Mouse (Mus musculus) limb, embryonic 15.5 days (tissue): ENCODE data around the gene Asap3. TPM values are rescaled to one million over a fixed set of nuclear protein-coding genes. Genes with fewer than 3 reads are reported as not detected.

ENCODE experiments used
- ATAC-seq: fragments of 200-750 bp; cut with Nextera tagmentation; 2 replicates; pipeline ENCODE4 v1.8.0; 2017; ENCODE audit warnings: low read depth, moderate TSS enrichment; ENCODE audit not compliant: insufficient number of reproducible peaks, low FRiP score, low TSS enrichment
- H3K27ac ChIP-seq: fragments of 300-500 bp; sonication (generic); 2 replicates; pipeline ENCODE4 v1.5.1; 2015; ENCODE audit warnings: moderate library complexity, mild to moderate bottlenecking, inconsistent platforms
- H3K27me3 ChIP-seq: fragments of 300-500 bp; sonication (generic); 2 replicates; pipeline ENCODE4 v1.6.1; 2015; ENCODE audit warnings: inconsistent platforms
- H3K36me3 ChIP-seq: fragments of 300-500 bp; sonication (generic); 2 replicates; pipeline ENCODE4 v1.6.1; 2015; ENCODE audit warnings: inconsistent platforms
- H3K4me1 ChIP-seq: fragments of 300-500 bp; sonication (generic); 2 replicates; pipeline ENCODE4 v1.6.1; 2015; ENCODE audit warnings: inconsistent platforms
- H3K4me2 ChIP-seq: fragments of 300-500 bp; sonication (generic); 2 replicates; pipeline ENCODE4 v1.6.1; 2015; ENCODE audit warnings: mild to moderate bottlenecking, inconsistent platforms
- H3K4me3 ChIP-seq: fragments of 300-500 bp; sonication (generic); 2 replicates; pipeline ENCODE4 v1.5.1; 2015; ENCODE audit warnings: mild to moderate bottlenecking, inconsistent platforms
- H3K9ac ChIP-seq: fragments of 300-500 bp; sonication (generic); 2 replicates; pipeline ENCODE4 v1.6.1; 2015; ENCODE audit warnings: inconsistent platforms
- H3K9me3 ChIP-seq: fragments of 300-500 bp; sonication (generic); 2 replicates; pipeline ENCODE4 v1.6.1; 2016; ENCODE audit warnings: inconsistent platforms
- WGBS: fragments of 180-500 bp; shearing (Covaris S2); methylation state at CpG from one replicate; pipeline ENCODE4 v1.1.7; 2015; 5-methylcytosine and 5-hydroxymethylcytosine counted together
- polyA plus RNA-seq: library from polyadenylated mRNA; unstranded; fragments of >200 nt; fragmentation: Nextera tagmentation; extraction: Ambion mirVana; gene quantifications from 2 replicates; pipeline ENCODE4 v1.2.1, GENCODE M21; 2015

Asap3 gene
- polyA plus RNA-seq, 1 experiment from 2014 or later = 19.0 TPM

DNA sequence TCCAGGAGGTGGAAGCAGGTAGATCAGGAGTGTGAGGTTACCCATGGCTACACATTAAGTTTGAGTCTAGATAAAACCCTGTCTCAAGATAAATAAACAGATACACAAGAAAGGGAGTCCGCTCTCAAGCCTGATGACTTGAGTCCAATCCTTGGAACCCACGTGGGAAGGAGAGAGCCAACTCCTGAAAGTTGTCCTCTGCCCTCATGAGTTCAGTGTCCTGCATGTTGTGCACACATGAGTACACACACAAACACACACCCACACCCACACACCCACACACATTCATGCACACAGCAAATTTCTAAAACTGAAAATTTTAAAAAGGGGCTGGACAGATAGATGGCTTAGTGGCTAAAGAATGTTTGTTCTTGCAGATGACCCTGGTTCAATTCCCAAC lies 1.4 kb upstream of the Asap3 start:
- Histone ChIP-seq H3K4me3 (no peak overlapping the region), H3K36me3 (no peaks in the 10 kb centered on the region), H3K9ac (no peak overlapping the region), H3K9me3 (no peaks in the 10 kb centered on the region), H3K27me3 (0 out of 2 replicates have a peak, but pooled peaks cover 3% of the 10 kb centered on the region), H3K4me2 (no peak overlapping the region), H3K27ac (no peak overlapping the region), H3K4me1 (peaks cover 28% of the 10 kb centered on the region)
- ATAC-seq = no peak
- 90% methylated on average over 2 of the region's 2 CpGs for WGBS

DNA sequence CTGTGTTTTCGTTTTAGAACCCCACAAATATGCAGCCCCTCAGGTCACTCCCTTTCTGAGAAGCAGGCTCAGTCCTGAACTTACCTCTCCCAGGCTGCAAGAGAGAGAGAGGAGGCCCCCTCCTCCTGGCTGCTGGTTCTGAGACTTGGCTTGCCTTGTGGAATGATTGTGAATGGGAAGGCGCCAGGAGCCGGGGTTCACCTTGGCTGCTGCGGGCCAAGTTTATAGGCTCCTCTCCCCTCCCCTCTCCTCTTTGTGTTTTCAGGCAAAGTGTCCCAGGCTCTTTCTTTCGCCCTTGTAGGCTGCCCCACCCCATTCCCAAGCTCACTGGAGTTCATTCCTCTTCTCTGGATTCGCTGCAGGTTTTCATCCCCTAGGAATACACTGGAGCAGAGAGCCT lies 778 bp downstream of the Asap3 start:
- ATAC-seq = peak; percentile 8; the same call in 1 of the 2 replicates
- H3K36me3 ChIP-seq = peaks cover 8% of the 10 kb centered on the region; the same call in 1 of the 2 replicates
- H3K9ac ChIP-seq = peak overlapping the region; percentile 65
- no peaks in the 10 kb centered on the region for H3K27me3 ChIP-seq
- H3K9me3 ChIP-seq = no peaks in the 10 kb centered on the region
- H3K4me1 ChIP-seq = peaks cover 28% of the 10 kb centered on the region
- 2% methylated on average over 6 of the region's 6 CpGs for WGBS
- peak overlapping the region; percentile 90 for H3K27ac ChIP-seq
- peak overlapping the region; percentile 94 for H3K4me2 ChIP-seq
- H3K4me3 ChIP-seq = peak overlapping the region; percentile 70

- H3K27me3 ChIP-seq = no peaks in the 10 kb centered on the region
- no peaks in the 10 kb centered on the region for H3K9me3 ChIP-seq
- H3K9ac ChIP-seq = no peak overlapping the region
- peaks cover 47% of the 10 kb centered on the region for H3K4me1 ChIP-seq
- H3K27ac ChIP-seq = no peak overlapping the region
- no peak overlapping the region for H3K4me2 ChIP-seq
- H3K4me3 ChIP-seq = no peak overlapping the region
- WGBS = 77% methylated on average over 9 of the region's 9 CpGs
- peaks cover 13% of the 10 kb centered on the region; the same call in 1 of the 2 replicates for H3K36me3 ChIP-seq
- no peak for ATAC-seq
Observed at GRCm38 (mm10) chr4:136210931-136211330, 4.8 kb downstream of the Asap3 start.

- Histone ChIP-seq H3K36me3 (peaks cover 13% of the 10 kb centered on the region; the same call in 1 of the 2 replicates), H3K4me2 (no peak overlapping the region), H3K9ac (no peak overlapping the region), H3K4me3 (no peak overlapping the region), H3K9me3 (no peaks in the 10 kb centered on the region), H3K27me3 (no peaks in the 10 kb centered on the region), H3K4me1 (peaks cover 48% of the 10 kb centered on the region), H3K27ac (no peak overlapping the region)
- 69% methylated on average over 7 of the region's 7 CpGs for WGBS
- no peak for ATAC-seq
Observed at GRCm38 (mm10) chr4:136213629-136214028, 7.5 kb downstream of the Asap3 start.

DNA sequence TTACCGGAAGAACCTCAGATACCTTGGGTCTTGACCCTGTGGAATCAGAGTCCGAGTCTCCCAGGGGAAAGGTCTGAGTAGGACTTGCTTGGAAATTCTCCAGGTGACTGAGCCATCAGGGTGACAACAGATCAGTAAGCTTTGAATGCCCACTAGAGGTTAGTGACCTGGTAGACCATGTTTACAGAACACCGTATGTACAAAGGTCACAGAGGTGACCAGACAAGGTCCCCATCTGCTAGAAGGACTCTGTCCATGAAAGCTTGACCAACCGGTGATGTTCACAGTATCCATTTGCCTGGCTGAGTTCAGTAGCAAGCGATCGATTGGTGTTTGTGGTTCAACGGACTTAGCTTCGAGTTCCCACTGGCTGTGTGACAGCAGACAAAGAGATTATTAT lies 8.7 kb downstream of the Asap3 start:
- 85% methylated on average over 8 of the region's 8 CpGs for WGBS
- no peaks in the 10 kb centered on the region for H3K9me3 ChIP-seq

GRCm38 (mm10) chr4:136215576-136215975 lies 9.4 kb downstream of the Asap3 start:
- 73% methylated on average over 8 of the region's 8 CpGs for WGBS
- Histone ChIP-seq H3K4me2 (no peak overlapping the region), H3K4me3 (no peak overlapping the region), H3K27me3 (no peaks in the 10 kb centered on the region), H3K9me3 (no peaks in the 10 kb centered on the region), H3K4me1 (peaks cover 60% of the 10 kb centered on the region), H3K36me3 (peaks cover 9% of the 10 kb centered on the region; the same call in 1 of the 2 replicates), H3K9ac (no peak overlapping the region), H3K27ac (peak overlapping the region; percentile 30; the same call in 1 of the 2 replicates)
- no peak for ATAC-seq

More for the DNA sequence above, 8.7 kb downstream of the Asap3 start:
- no peak overlapping the region for H3K4me2 ChIP-seq
- 0 out of 2 replicates have a peak overlapping the region, but pooled peaks have one; percentile 30 for H3K27ac ChIP-seq
- H3K9ac ChIP-seq = no peak overlapping the region
- no peak overlapping the region for H3K4me3 ChIP-seq
- no peaks in the 10 kb centered on the region for H3K27me3 ChIP-seq
- no peak for ATAC-seq
- peaks cover 53% of the 10 kb centered on the region for H3K4me1 ChIP-seq
- peaks cover 13% of the 10 kb centered on the region; the same call in 1 of the 2 replicates for H3K36me3 ChIP-seq

GRCm38 (mm10) chr4:136217063-136217462 lies 10.9 kb downstream of the Asap3 start:
- H3K4me3 ChIP-seq = no peak overlapping the region
- no peaks in the 10 kb centered on the region for H3K27me3 ChIP-seq
- peaks cover 5% of the 10 kb centered on the region; the same call in 1 of the 2 replicates for H3K36me3 ChIP-seq
- no peaks in the 10 kb centered on the region for H3K9me3 ChIP-seq
- no peak for ATAC-seq
- WGBS = 44% methylated on average over 10 of the region's 10 CpGs
- H3K27ac ChIP-seq = peak overlapping the region; percentile 78
- H3K9ac ChIP-seq = no peak overlapping the region
- H3K4me2 ChIP-seq = no peak overlapping the region
- H3K4me1 ChIP-seq = peaks cover 66% of the 10 kb centered on the region

DNA sequence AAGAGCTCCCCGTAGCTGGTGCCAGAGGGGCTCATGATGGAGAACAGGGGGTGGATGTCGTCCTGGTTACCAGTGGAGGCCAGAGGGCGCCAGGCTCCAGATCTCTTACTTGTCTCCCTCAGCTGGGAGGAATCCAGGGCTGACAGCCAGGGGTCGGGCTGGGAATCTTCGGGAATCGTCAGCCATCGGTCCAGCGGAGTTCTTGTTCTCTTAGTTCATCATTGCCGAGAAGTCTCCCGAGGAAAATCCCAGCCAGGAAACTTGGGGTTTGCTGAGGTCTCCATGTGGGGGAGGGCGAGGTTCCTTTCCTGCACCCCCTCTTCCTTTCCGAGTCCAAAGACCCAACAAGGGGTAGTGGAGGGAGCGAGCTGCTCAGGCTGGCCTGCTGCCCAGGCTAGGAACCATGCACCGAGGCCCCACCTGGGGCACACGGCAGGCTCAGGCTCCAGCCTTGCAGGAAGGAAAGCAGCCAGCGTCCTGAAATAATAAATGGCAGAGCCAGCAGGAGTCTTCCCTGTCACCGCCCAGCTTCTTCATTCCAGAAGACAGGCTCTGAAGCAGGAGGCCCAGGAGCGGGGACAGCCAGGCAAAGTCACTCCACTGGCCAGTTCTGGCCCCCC lies 12.5 kb downstream of the Asap3 start:
- 8% methylated on average over 18 of the region's 18 CpGs for WGBS
- Histone ChIP-seq H3K9me3 (no peaks in the 10 kb centered on the region), H3K4me3 (peak overlapping the region; percentile 15; the same call in 1 of the 2 replicates), H3K27me3 (no peaks in the 10 kb centered on the region), H3K9ac (no peak overlapping the region; the same call in 1 of the 2 replicates), H3K4me1 (peaks cover 61% of the 10 kb centered on the region), H3K27ac (peak overlapping the region; percentile 91), H3K4me2 (peak overlapping the region; percentile 39), H3K36me3 (peaks cover 5% of the 10 kb centered on the region; the same call in 1 of the 2 replicates)
- peak; percentile 87 for ATAC-seq

DNA sequence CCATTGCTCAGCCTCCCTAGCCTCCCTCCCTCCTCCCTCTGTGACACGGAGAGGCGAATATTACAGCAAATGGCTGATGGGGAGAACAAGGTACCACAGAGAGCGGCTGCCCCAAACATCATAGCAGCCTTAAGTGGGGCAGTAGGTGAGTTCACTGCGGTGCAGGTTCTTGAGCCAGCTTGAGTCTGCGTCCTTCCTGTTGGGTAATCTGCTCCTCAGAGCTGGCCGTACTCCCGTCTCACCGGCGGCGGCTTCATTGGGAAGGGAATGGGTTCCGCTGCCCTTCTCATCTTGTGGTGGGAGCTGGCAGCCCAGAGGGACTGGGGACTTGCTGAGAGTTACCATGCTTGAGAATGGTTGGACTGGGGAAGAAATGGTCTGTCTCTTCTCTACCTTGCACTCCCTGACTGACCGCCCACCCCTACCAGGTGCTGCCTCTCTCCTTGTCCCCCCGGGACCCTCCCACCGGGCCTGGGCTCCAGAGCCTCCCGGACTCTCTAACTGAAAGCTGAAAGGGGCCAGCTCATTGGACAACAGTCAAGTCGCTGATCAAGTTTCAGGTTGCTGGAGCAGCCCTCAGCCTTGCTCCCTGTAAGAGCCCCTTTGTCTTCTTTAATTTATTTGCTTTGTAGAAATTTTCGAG lies 14.1 kb downstream of the Asap3 start:
- Histone ChIP-seq H3K9ac (no peak overlapping the region), H3K27ac (peak overlapping the region; percentile 91), H3K4me2 (peak overlapping the region; percentile 36), H3K4me3 (0 out of 2 replicates have a peak overlapping the region, but pooled peaks have one; percentile 13), H3K4me1 (peaks cover 53% of the 10 kb centered on the region), H3K9me3 (no peaks in the 10 kb centered on the region), H3K36me3 (no peaks in the 10 kb centered on the region), H3K27me3 (no peaks in the 10 kb centered on the region)
- no peak for ATAC-seq
- 11% methylated on average over 17 of the region's 17 CpGs for WGBS

GRCm38 (mm10) chr4:136223549-136224239 lies 17.5 kb downstream of the Asap3 start:
- H3K27ac ChIP-seq = no peak overlapping the region

GRCm38 (mm10) chr4:136224240-136224559 lies 18.0 kb downstream of the Asap3 start:
- WGBS = 63% methylated on average over 5 of the region's 5 CpGs
- H3K4me2 ChIP-seq = no peak overlapping the region
- no peak overlapping the region for H3K4me3 ChIP-seq
- H3K36me3 ChIP-seq = peaks cover 8% of the 10 kb centered on the region
- H3K9me3 ChIP-seq = no peaks in the 10 kb centered on the region
- no peak overlapping the region for H3K9ac ChIP-seq
- no peak overlapping the region for H3K27ac ChIP-seq
- ATAC-seq = no peak
- H3K4me1 ChIP-seq = peaks cover 23% of the 10 kb centered on the region
- no peaks in the 10 kb centered on the region for H3K27me3 ChIP-seq

More at GRCm38 (mm10) chr4:136223549-136224239, 17.5 kb downstream of the Asap3 start:
- WGBS = 71% methylated on average over 13 of the region's 13 CpGs
- Histone ChIP-seq H3K9ac (no peak overlapping the region), H3K9me3 (no peaks in the 10 kb centered on the region), H3K27me3 (no peaks in the 10 kb centered on the region), H3K4me1 (peaks cover 28% of the 10 kb centered on the region), H3K4me2 (no peak overlapping the region), H3K4me3 (no peak overlapping the region), H3K36me3 (peaks cover 3% of the 10 kb centered on the region; the same call in 1 of the 2 replicates)
- no peak for ATAC-seq
